Mouse (Mus musculus): ENCODE data around the gene Dus1l. TPM values are rescaled to one million over a fixed set of nuclear protein-coding genes. Genes with fewer than 3 reads are reported as not detected.

The Dus1l gene
- polyA plus RNA-seq, 1 experiment from 2014 or later = 71.7 TPM

DNA sequence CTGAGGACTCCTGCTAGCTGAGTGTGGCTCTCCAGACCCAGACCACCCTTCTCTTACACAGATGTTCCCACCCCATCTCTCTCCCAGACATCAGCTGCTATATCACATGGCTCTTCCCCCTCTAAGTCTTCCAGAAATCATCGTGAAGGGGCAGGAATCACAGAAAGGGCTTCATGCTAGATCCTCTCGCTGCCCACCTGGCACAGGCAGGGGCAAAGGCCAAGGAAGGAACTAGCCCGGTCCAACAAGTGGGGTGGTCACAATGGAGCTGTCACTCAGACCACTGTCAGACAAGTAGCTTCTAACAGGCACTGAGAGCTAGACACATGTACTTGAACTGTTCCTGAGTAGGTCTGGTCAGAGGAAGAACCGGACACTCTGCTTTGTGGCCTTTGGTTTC, 32.2 kb upstream of the Dus1l start:
- no peak for ATAC-seq (replicated peaks; ENCODE audit: low FRiP score)
- WGBS = 71% methylated on average over 4 of the region's 4 CpGs
- H3K9ac ChIP-seq (ENCODE audit: low read length) = no peak overlapping the region

DNA sequence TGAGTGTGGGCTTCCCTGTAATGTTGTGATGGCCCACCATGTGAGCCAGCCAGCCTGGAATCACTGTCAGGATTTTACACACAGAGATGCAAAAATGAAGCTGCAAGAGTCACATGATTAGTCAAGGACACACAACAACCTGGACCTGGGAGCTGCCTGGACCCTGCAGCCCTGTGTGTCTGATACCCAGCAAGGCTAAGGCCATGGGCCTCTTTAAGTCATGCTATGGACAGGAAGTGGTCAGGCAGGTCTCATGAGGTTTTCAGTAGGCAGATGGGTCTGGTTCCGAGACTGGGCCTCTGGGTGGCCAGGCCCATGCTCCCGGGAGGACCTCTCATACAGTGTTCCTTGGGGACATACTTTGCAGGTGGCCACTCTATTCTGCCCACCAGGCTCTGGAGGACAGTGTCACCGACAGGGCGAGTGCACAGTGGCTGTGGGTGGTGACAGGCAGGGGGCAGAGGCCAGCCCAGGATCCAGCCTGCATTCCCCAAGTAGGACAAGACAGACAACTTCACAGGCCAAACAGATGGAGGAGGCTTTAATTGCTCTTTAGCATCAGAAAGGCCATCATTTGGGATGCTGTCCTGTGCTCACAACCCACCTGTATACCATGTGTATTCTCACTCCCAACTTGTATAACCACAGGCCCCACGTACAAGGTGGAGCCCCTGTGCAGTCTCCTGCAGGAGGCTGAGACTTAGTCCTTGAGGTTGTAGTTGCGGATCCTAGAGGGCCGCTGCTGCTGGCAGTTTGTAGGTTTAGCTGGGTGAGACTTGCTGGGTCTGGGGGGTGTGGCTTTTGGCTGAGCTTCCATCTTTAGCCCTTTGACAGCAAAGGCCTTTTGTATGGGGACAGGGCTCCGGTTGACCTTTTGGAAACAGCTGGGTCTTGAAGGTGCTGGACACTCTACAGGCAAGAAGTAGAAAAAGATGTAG, 30.1 kb upstream of the Dus1l start:
- peak overlapping the region; percentile 99 for H3K27ac ChIP-seq (ENCODE audit: low read depth, low read length)
- no peak for DNase-seq (ENCODE audit: low spot score)
- H3K4me2 ChIP-seq (ENCODE audit: low read depth, low read length, severe bottlenecking) = no peak overlapping the region
- no peaks in the 10 kb centered on the region for H3K9me3 ChIP-seq (ENCODE audit: control insufficient read depth, low read length)
- peaks cover 29% of the 10 kb centered on the region for H3K4me1 ChIP-seq (replicated peaks; ENCODE audit: control insufficient read depth, insufficient read depth, low read length)
- H3K36me3 ChIP-seq (ENCODE audit: control insufficient read depth, insufficient read depth, low read length) = no peaks in the 10 kb centered on the region; the same call in 1 of the 2 replicates
- H3K27me3 ChIP-seq (ENCODE audit: control insufficient read depth, insufficient read depth, low read length) = no peaks in the 10 kb centered on the region
- H3K4me3 ChIP-seq (ENCODE audit: low read depth, low read length) = no peak overlapping the region
- H3K9ac ChIP-seq (ENCODE audit: low read length) = peak overlapping the region; percentile 93; the same call in 1 of the 2 replicates
- no peak for ATAC-seq (replicated peaks; ENCODE audit: low FRiP score)
- 79% methylated on average over 8 of the region's 8 CpGs for WGBS

More for the DNA sequence above, 32.2 kb upstream of the Dus1l start:
- H3K4me3 ChIP-seq (ENCODE audit: low read depth, low read length) = no peak overlapping the region
- DNase-seq (ENCODE audit: low spot score) = no peak
- no peaks in the 10 kb centered on the region for H3K9me3 ChIP-seq (ENCODE audit: control insufficient read depth, low read length)
- H3K4me2 ChIP-seq (ENCODE audit: low read depth, low read length, severe bottlenecking) = no peak overlapping the region
- H3K4me1 ChIP-seq (replicated peaks; ENCODE audit: control insufficient read depth, insufficient read depth, low read length) = peaks cover 16% of the 10 kb centered on the region
- no peaks in the 10 kb centered on the region for H3K27me3 ChIP-seq (ENCODE audit: control insufficient read depth, insufficient read depth, low read length)
- no peak overlapping the region for H3K27ac ChIP-seq (ENCODE audit: low read depth, low read length)
- no peaks in the 10 kb centered on the region for H3K36me3 ChIP-seq (ENCODE audit: control insufficient read depth, insufficient read depth, low read length)

DNA sequence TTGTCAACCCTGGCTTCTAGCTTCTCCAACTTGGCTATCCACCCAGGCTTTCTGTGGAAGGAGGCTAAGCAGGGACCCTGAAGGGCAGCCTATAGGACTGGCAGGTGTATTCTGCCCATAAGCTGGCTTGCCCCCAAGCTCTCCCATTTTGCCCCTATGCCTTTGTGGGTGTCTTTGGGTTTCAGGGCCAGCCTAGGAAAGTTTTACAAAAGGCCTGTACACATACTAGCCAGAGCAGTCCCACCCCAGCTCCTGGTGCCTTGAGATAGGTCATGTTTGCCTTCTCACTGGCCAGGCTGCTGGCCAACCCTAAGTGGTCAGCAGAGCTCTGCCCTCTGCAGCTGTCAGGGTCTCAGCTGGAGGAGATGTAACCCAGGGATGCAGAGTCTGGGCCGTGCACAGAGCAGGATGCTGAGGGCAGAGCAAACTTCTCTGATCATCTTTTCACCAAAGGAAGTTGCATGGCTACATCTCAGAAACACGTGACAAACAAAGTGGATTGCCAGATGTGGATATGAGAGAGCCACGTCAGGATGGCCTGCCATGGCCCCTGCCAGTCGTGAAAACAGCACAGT, 29.2 kb upstream of the Dus1l start:
- Histone ChIP-seq H3K4me2 (ENCODE audit: low read depth, low read length, severe bottlenecking) (peak overlapping the region; percentile 98), H3K4me1 (replicated peaks; ENCODE audit: control insufficient read depth, insufficient read depth, low read length) (peaks cover 29% of the 10 kb centered on the region), H3K27me3 (ENCODE audit: control insufficient read depth, insufficient read depth, low read length) (no peaks in the 10 kb centered on the region), H3K9ac (ENCODE audit: low read length) (peak overlapping the region; percentile 93), H3K9me3 (ENCODE audit: control insufficient read depth, low read length) (no peaks in the 10 kb centered on the region), H3K4me3 (ENCODE audit: low read depth, low read length) (peak overlapping the region; percentile 87), H3K27ac (ENCODE audit: low read depth, low read length) (peak overlapping the region; percentile 99), H3K36me3 (ENCODE audit: control insufficient read depth, insufficient read depth, low read length) (peaks cover 7% of the 10 kb centered on the region; the same call in 1 of the 2 replicates)
- DNase-seq (ENCODE audit: low spot score) (no peak), ATAC-seq (replicated peaks; ENCODE audit: low FRiP score) (peak; percentile 0; the same call in 1 of the 2 replicates)
- WGBS = 50% methylated on average over 4 of the region's 4 CpGs

DNA sequence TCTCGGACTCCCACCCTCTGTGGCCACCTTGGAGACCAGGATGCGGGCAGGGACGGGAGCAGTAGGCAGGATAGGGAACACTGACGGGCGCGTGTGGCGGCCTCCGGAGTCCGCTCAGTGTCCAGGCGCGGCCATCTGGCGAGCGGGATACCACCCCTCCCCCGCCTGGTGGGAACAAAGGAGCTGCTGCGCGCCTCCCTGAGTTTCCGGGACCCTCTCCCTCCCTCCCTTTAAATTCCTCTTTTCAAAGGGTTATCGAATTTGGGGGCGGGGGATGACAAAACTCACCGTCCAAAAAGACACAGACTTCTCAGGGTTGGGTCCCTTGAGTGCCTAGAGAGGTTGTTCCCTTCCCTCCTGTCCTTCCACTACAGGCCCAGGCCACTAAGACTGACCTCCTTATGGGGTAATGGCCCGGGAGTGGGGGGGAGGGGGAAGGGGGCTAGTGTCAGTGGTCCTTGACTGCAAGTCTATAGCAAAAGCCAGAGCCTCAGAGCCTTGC, 28.6 kb upstream of the Dus1l start:
- H3K9ac ChIP-seq (ENCODE audit: low read length) = peak overlapping the region; percentile 93
- DNase-seq (ENCODE audit: low spot score) (no peak), ATAC-seq (replicated peaks; ENCODE audit: low FRiP score) (peak; percentile 32)
- H3K4me1 ChIP-seq (replicated peaks; ENCODE audit: control insufficient read depth, insufficient read depth, low read length) = peaks cover 29% of the 10 kb centered on the region
- H3K27ac ChIP-seq (ENCODE audit: low read depth, low read length) = peak overlapping the region; percentile 99
- peak overlapping the region; percentile 98 for H3K4me2 ChIP-seq (ENCODE audit: low read depth, low read length, severe bottlenecking)
- peaks cover 12% of the 10 kb centered on the region; the same call in 1 of the 2 replicates for H3K36me3 ChIP-seq (ENCODE audit: control insufficient read depth, insufficient read depth, low read length)
- WGBS = under 1% methylated on average over 21 of the region's 21 CpGs
- H3K4me3 ChIP-seq (ENCODE audit: low read depth, low read length) = peak overlapping the region; percentile 87
- H3K27me3 ChIP-seq (ENCODE audit: control insufficient read depth, insufficient read depth, low read length) = no peaks in the 10 kb centered on the region
- H3K9me3 ChIP-seq (ENCODE audit: control insufficient read depth, low read length) = no peaks in the 10 kb centered on the region

DNA sequence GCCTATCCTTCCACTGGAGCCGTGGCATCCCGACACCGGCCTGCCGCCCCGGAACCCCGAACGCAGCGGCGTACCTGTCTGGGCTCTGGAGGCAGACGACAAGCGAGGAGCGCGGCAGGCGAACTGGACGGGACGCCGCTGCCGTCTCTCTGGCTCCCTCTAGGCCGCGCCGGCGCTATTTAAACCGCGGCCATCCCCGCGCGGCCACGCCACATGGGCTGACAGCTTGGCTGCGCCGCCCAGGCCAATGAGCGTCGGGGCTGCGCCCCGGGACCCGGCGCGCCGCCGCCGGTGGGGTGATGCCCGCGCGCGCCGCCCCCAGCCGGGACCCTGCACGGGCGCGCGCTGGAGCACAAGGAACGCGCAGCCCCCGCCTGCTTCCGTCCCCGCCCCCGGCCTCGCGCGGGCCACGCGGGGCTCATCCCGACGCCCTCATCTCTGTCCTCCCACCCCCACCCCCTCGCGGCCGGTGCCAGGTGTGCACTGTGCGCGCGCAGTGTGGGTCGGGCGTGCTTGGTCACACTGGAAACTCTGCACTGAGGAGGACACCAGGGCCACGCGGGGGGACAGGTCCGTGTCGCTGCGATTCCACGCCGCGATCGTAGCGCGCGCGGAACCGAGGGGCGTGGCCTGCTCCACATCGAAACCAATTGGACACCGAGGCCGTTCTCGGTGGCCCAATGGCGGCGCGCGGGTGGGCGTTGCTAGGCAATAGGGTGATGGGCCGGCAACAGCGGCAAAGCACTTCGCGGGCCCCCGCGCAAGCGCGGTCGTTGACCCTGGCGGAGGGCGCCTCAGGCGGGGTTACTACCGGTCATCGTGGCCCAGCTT, 28.0 kb upstream of the Dus1l start, which contains the start of gene Fasn:
Fasn (minus strand) TSS at position 592 of the 831 bp plus-strand sequence.
- Histone ChIP-seq H3K36me3 (ENCODE audit: control insufficient read depth, insufficient read depth, low read length) (peaks cover 19% of the 10 kb centered on the region), H3K4me2 (ENCODE audit: low read depth, low read length, severe bottlenecking) (peak within 1 kb of the TSS; percentile 98), H3K9me3 (ENCODE audit: control insufficient read depth, low read length) (no peaks in the 10 kb centered on the region), H3K9ac (ENCODE audit: low read length) (peak within 1 kb of the TSS; percentile 93), H3K27me3 (ENCODE audit: control insufficient read depth, insufficient read depth, low read length) (no peaks in the 10 kb centered on the region), H3K4me1 (replicated peaks; ENCODE audit: control insufficient read depth, insufficient read depth, low read length) (peaks cover 29% of the 10 kb centered on the region), H3K4me3 (ENCODE audit: low read depth, low read length) (peak within 1 kb of the TSS; percentile 87), H3K27ac (ENCODE audit: low read depth, low read length) (peak within 1 kb of the TSS; percentile 99)
- under 1% methylated on average over 102 of the region's 109 CpGs for WGBS
- peak; percentile 89 for ATAC-seq (replicated peaks; ENCODE audit: low FRiP score)
- DNase-seq (ENCODE audit: low spot score) = peak; percentile 99

DNA sequence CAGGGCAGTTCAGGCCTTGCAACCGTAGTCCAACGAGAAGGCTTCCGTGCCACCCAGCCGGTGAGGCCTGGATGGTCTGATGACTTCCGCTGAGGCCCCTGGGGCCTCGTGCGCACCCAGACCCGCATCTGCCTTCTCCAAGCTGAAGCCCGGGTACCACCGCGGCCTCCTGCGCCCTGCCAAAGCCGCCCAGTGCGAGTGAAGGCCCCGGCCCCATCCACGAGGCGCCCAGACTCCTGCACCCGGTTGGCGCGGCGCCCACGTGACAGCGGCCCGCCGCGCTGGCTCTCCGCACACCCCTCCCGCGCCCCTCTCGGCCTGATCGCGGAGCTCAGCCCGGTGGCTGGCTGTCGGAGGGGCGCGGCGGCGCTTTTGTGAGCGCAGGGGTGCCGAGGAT, 27.3 kb upstream of the Dus1l start:
- Histone ChIP-seq H3K4me1 (replicated peaks; ENCODE audit: control insufficient read depth, insufficient read depth, low read length) (peaks cover 29% of the 10 kb centered on the region), H3K27me3 (ENCODE audit: control insufficient read depth, insufficient read depth, low read length) (no peaks in the 10 kb centered on the region), H3K27ac (ENCODE audit: low read depth, low read length) (peak overlapping the region; percentile 99), H3K9me3 (ENCODE audit: control insufficient read depth, low read length) (no peaks in the 10 kb centered on the region), H3K9ac (ENCODE audit: low read length) (peak overlapping the region; percentile 93), H3K36me3 (ENCODE audit: control insufficient read depth, insufficient read depth, low read length) (peaks cover 25% of the 10 kb centered on the region), H3K4me2 (ENCODE audit: low read depth, low read length, severe bottlenecking) (peak overlapping the region; percentile 98), H3K4me3 (ENCODE audit: low read depth, low read length) (peak overlapping the region; percentile 87)
- DNase-seq (ENCODE audit: low spot score) (no peak), ATAC-seq (replicated peaks; ENCODE audit: low FRiP score) (peak; percentile 63)
- WGBS = under 1% methylated on average over 40 of the region's 40 CpGs

DNA sequence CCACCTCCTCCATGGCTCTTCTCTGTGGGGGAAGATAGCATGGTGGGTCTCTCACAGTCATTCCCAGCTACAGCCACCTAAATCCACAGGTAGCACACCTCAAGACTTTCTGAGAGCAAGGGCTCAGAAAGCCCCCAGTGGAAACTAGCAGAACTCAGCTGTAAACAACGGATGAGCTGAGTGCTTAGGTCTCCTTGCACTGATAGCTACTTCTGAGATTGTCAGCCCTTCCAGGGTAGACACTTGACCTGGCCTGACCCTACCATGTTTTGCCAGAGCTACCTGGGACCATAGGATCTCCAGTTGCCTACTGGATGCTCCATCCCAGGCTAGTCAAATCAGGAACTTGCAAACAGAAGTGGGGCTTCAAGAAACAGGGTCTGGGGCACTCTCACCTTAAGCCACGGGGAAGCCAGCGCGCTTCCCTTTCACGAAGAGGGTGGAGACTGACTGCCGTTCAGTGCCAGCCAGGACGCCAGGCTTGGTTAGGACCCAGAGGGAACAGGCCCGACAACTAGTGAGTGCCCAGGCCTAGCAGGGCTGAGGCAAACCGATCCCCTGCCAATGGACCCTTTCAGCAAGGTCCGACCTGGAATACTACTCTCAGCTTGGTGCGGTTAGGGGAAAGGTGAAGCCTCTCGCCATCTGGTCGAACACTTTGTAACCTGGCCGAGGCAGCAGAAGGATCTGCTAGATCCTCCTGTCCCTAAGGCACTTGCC, 26.8 kb upstream of the Dus1l start:
- peaks cover 30% of the 10 kb centered on the region for H3K36me3 ChIP-seq (ENCODE audit: control insufficient read depth, insufficient read depth, low read length)
- H3K9ac ChIP-seq (ENCODE audit: low read length) = peak overlapping the region; percentile 93
- WGBS = 1% methylated on average over 14 of the region's 14 CpGs
- peak overlapping the region; percentile 99 for H3K27ac ChIP-seq (ENCODE audit: low read depth, low read length)
- peaks cover 29% of the 10 kb centered on the region for H3K4me1 ChIP-seq (replicated peaks; ENCODE audit: control insufficient read depth, insufficient read depth, low read length)
- no peaks in the 10 kb centered on the region for H3K9me3 ChIP-seq (ENCODE audit: control insufficient read depth, low read length)
- ATAC-seq (replicated peaks; ENCODE audit: low FRiP score) = no peak
- no peaks in the 10 kb centered on the region for H3K27me3 ChIP-seq (ENCODE audit: control insufficient read depth, insufficient read depth, low read length)
- no peak for DNase-seq (ENCODE audit: low spot score)
- peak overlapping the region; percentile 87 for H3K4me3 ChIP-seq (ENCODE audit: low read depth, low read length)
- peak overlapping the region; percentile 98 for H3K4me2 ChIP-seq (ENCODE audit: low read depth, low read length, severe bottlenecking)

All from forebrain, embryonic 11.5 days (tissue).